Mouse (Mus musculus) stomach, postnatal 0 days (tissue): Measurements from ENCODE around the gene Pigp. TPM values are rescaled to one million over a fixed set of nuclear protein-coding genes. Genes with fewer than 3 reads are reported as not detected.

Source experiments
- ATAC-seq: fragments of 200-750 bp; cut with Nextera tagmentation; 2 replicates; pipeline ENCODE4 v1.8.0; 2017; ENCODE audit not compliant: low FRiP score, low TSS enrichment
- DNase-seq: peaks from one replicate; pipeline ENCODE4 v3.0.0-alpha.2; 2016; ENCODE audit warnings: low spot score
- H3K27ac ChIP-seq: fragments of 300-500 bp; sonication (generic); replicated peaks from 2 replicates; pipeline ENCODE4 v1.5.1; 2014; ENCODE audit warnings: mild to moderate bottlenecking, control low read depth
- H3K27me3 ChIP-seq: fragments of 300-500 bp; sonication (generic); 2 replicates; pipeline ENCODE4 v1.6.1; 2014; ENCODE audit warnings: low read length; ENCODE audit not compliant: control insufficient read depth, insufficient read depth
- H3K36me3 ChIP-seq: fragments of 300-500 bp; sonication (generic); 2 replicates; pipeline ENCODE4 v1.6.1; 2014; ENCODE audit warnings: low read length, mixed read lengths; ENCODE audit not compliant: control insufficient read depth, insufficient read depth
- H3K4me1 ChIP-seq: fragments of 300-500 bp; sonication (generic); replicated peaks from 2 replicates; pipeline ENCODE4 v1.6.1; 2014; ENCODE audit warnings: antibody characterized with exemption; ENCODE audit not compliant: control insufficient read depth, insufficient read depth
- H3K4me2 ChIP-seq: fragments of 300-500 bp; sonication (generic); replicated peaks from 2 replicates; pipeline ENCODE4 v1.6.1; 2014; ENCODE audit warnings: low read depth, mild to moderate bottlenecking, control low read depth, moderate library complexity
- H3K4me3 ChIP-seq: fragments of 300-500 bp; sonication (generic); 2 replicates; pipeline ENCODE4 v1.5.1; 2014; ENCODE audit warnings: low read depth, low read length, control low read depth
- H3K9ac ChIP-seq: fragments of 300-500 bp; sonication (generic); 2 replicates; pipeline ENCODE4 v1.6.1; 2014; ENCODE audit warnings: mild to moderate bottlenecking, low read length, control low read depth, mixed read lengths
- H3K9me3 ChIP-seq: fragments of 300-500 bp; sonication (generic); 2 replicates; pipeline ENCODE4 v1.6.1; 2016; ENCODE audit warnings: low read length; ENCODE audit not compliant: control insufficient read depth
- CTCF ChIP-seq: IDR thresholded peaks from 2 replicates; pipeline ENCODE4 v1.5.1; 2016; ENCODE audit warnings: antibody characterized with exemption, low read depth, mild to moderate bottlenecking, moderate library complexity
- EP300 ChIP-seq: optimal IDR thresholded peaks from 2 replicates; pipeline ENCODE3; 2016; ENCODE audit warnings: antibody characterized with exemption
- WGBS: fragments of 180-500 bp; shearing (Covaris S2); extraction: QIAGEN DNeasy Blood & Tissue Kit; methylation state at CpG from one replicate; pipeline ENCODE4 v1.1.7; 2014; 5-methylcytosine and 5-hydroxymethylcytosine counted together
- polyA plus RNA-seq: library from polyadenylated mRNA; unstranded; fragments of >200 nt; fragmentation: Nextera tagmentation; extraction: Ambion mirVana; gene quantifications from 2 replicates; pipeline ENCODE4 v1.2.1, GENCODE M21; 2015

Gene Pigp
- polyA plus RNA-seq, 1 experiment from 2014 or later = 157 TPM

GRCm38 (mm10) chr16:94365435-94365834, 6.2 kb downstream of the Pigp start:
- Histone ChIP-seq H3K36me3 (no peaks in the 10 kb centered on the region), H3K4me3 (no peak overlapping the region), H3K9ac (no peak overlapping the region), H3K27ac (no peak overlapping the region), H3K9me3 (no peaks in the 10 kb centered on the region), H3K27me3 (no peaks in the 10 kb centered on the region), H3K4me1 (no peaks in the 10 kb centered on the region), H3K4me2 (no peak overlapping the region)
- DNase-seq = no peak
- ATAC-seq = no peak
- WGBS = 70% methylated on average over 3 of the region's 3 CpGs
- TF ChIP-seq CTCF = no peak
- no peak for TF ChIP-seq EP300

- H3K36me3 ChIP-seq = no peaks in the 10 kb centered on the region
- DNase-seq = no peak
- H3K9ac ChIP-seq = no peak overlapping the region
- H3K9me3 ChIP-seq = no peaks in the 10 kb centered on the region
- no peaks in the 10 kb centered on the region for H3K27me3 ChIP-seq
- no peaks in the 10 kb centered on the region for H3K4me1 ChIP-seq
- H3K27ac ChIP-seq = no peak overlapping the region
- WGBS = 84% methylated on average over 4 of the region's 4 CpGs
- no peak overlapping the region for H3K4me2 ChIP-seq
- TF ChIP-seq CTCF (no peak), EP300 (no peak)
- ATAC-seq = no peak
- no peak overlapping the region for H3K4me3 ChIP-seq
Observed at GRCm38 (mm10) chr16:94363814-94364213, 7.8 kb downstream of the Pigp start.

- 40% methylated on average over 10 of the region's 10 CpGs for WGBS
- DNase-seq (no peak), ATAC-seq (0 out of 2 replicates have a peak, but pooled peaks have one; percentile 40)
Observed at GRCm38 (mm10) chr16:94362174-94362873, 9.3 kb downstream of the Pigp start.

GRCm38 (mm10) chr16:94360578-94361350, 10.9 kb downstream of the Pigp start:
- whole genome bisulfite sequencing = 82% methylated on average over 13 of the region's 13 CpGs
- ATAC-seq = no peak
- H3K9me3 ChIP-seq = no peaks in the 10 kb centered on the region

More at GRCm38 (mm10) chr16:94362174-94362873, 9.3 kb downstream of the Pigp start:
- Histone ChIP-seq H3K4me3 (no peak overlapping the region), H3K27me3 (no peaks in the 10 kb centered on the region), H3K27ac (no peak overlapping the region), H3K36me3 (no peaks in the 10 kb centered on the region), H3K9me3 (no peaks in the 10 kb centered on the region), H3K4me2 (no peak overlapping the region), H3K9ac (no peak overlapping the region), H3K4me1 (no peaks in the 10 kb centered on the region)
- TF ChIP-seq EP300 = no peak
- no peak for TF ChIP-seq CTCF

GRCm38 (mm10) chr16:94358091-94358490, 13.6 kb downstream of the Pigp start:
- Histone ChIP-seq H3K4me1 (no peaks in the 10 kb centered on the region), H3K27me3 (no peaks in the 10 kb centered on the region), H3K4me3 (no peak overlapping the region), H3K9ac (no peak overlapping the region), H3K4me2 (no peak overlapping the region), H3K36me3 (no peaks in the 10 kb centered on the region), H3K9me3 (no peaks in the 10 kb centered on the region), H3K27ac (no peak overlapping the region)
- TF ChIP-seq CTCF = no peak
- TF ChIP-seq EP300 = no peak
- DNase-seq (no peak), ATAC-seq (no peak)
- 80% methylated on average over 3 of the region's 3 CpGs for WGBS

More at GRCm38 (mm10) chr16:94360578-94361350, 10.9 kb downstream of the Pigp start:
- Histone ChIP-seq H3K9ac (no peak overlapping the region), H3K4me1 (no peaks in the 10 kb centered on the region), H3K27me3 (no peaks in the 10 kb centered on the region), H3K4me2 (no peak overlapping the region), H3K36me3 (no peaks in the 10 kb centered on the region), H3K27ac (no peak overlapping the region), H3K4me3 (no peak overlapping the region)
- DNase-seq = no peak
- TF ChIP-seq CTCF (no peak), EP300 (no peak)
